Mouse (Mus musculus): ENCODE results near the gene Fstl4. TPM values are rescaled to one million over a fixed set of nuclear protein-coding genes. Genes with fewer than 3 reads are reported as not detected.

Gene Fstl4
- polyA plus RNA-seq, 1 experiment from 2014 or later = not detected

DNA sequence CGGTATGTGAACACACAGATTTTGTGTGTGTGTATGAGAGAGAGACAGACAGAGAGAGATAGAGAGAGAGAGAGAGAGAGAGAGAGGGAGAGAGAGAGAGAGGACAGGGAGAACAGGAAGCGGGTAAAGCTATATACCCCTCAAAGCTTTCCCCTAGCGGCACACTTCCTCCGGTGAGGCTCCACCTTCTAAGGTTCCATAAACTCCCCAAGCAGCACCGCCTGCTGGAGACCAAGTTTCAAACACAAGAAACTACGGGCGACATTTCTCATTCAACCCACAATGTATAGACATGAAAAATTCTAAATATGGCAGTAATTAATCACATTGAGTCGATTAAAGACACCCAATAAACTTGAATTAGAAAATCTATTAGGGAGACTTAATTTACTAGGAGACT lies 32.5 kb upstream of the Fstl4 start:
- Histone ChIP-seq H3K36me3 (replicated peaks; ENCODE audit: insufficient read depth, low read length) (no peaks in the 10 kb centered on the region), H3K9me3 (ENCODE audit: low read length) (no peaks in the 10 kb centered on the region), H3K9ac (replicated peaks) (no peak overlapping the region), H3K27me3 (ENCODE audit: insufficient read depth, low read length) (no peaks in the 10 kb centered on the region), H3K27ac (ENCODE audit: low read depth) (no peak overlapping the region), H3K4me1 (ENCODE audit: insufficient read depth) (no peaks in the 10 kb centered on the region), H3K4me2 (ENCODE audit: low read depth, low read length) (no peak overlapping the region), H3K4me3 (ENCODE audit: low read depth, low read length) (no peak overlapping the region)
- DNase-seq (no peak), ATAC-seq (no peak)
- TF ChIP-seq CTCF (IDR thresholded peaks at IDR 0.05; ENCODE audit: low read depth) = no peak
- no peak for TF ChIP-seq EP300 (IDR thresholded peaks at IDR 0.05; ENCODE audit: low read depth)
- 38% methylated on average over 8 of the region's 8 CpGs for WGBS (ENCODE audit: insufficient replicate concordance)

DNA sequence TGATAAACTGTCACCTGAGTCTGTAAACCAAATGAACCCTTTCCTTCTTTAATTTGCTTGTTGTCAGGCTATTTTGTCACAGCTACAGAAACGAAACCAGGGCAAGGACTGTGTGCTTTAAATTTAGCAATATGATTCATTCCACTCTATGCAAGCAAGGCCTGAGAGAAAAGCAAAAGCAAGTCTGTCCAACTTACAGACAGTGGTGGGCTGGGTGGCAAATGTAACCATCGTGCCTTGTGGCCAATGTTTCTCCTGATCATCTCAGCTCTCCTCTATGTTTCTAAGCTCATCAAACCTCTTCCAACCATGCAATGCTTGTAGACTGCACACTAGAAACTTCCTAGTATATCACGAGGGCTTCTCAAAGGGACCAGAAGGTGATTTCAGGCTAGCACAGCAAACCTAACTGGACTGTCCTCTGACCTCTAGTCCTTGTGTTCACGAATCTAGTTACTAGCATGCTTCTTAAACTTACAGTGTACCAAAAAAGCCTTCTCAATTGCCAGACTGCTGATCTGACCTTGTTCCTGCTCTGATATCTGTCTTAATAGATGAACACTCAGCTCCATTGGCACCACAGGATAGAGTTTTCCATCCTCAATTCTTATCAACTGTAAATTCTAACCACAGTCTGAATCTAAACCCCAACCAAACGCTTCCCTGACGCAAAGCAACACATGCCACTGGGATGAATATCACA lies 29.8 kb upstream of the Fstl4 start:
- no peak for ATAC-seq
- Histone ChIP-seq H3K27me3 (ENCODE audit: insufficient read depth, low read length) (no peaks in the 10 kb centered on the region), H3K4me1 (ENCODE audit: insufficient read depth) (no peaks in the 10 kb centered on the region), H3K9me3 (ENCODE audit: low read length) (no peaks in the 10 kb centered on the region), H3K4me3 (ENCODE audit: low read depth, low read length) (no peak overlapping the region), H3K4me2 (ENCODE audit: low read depth, low read length) (no peak overlapping the region), H3K36me3 (replicated peaks; ENCODE audit: insufficient read depth, low read length) (no peaks in the 10 kb centered on the region), H3K9ac (replicated peaks) (no peak overlapping the region), H3K27ac (ENCODE audit: low read depth) (no peak overlapping the region)
- TF ChIP-seq EP300 (IDR thresholded peaks at IDR 0.05; ENCODE audit: low read depth) (no peak), CTCF (IDR thresholded peaks at IDR 0.05; ENCODE audit: low read depth) (no peak)
- WGBS (ENCODE audit: insufficient replicate concordance) = 66% methylated on average over 6 of the region's 6 CpGs
- DNase-seq = no peak

DNA sequence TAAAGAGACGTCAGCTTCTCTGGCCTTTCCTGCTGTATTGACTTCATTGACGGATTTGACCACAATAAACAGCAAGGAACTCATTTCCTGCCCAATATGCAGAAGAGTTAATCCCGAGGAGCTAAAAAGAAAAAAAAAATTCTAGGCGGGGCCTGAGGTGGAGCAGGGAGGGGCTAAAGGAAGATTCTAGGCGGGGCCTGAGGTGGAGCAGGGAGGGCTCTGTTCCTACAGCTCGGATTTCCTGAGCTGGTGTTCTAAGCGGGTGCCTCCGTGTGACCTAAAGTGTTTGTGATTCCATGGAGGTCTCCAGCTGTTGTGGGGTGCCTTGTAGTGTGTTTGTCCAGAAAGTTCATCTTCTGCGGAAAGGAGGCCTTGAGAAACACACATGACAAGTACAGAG lies 25.2 kb upstream of the Fstl4 start:
- Histone ChIP-seq H3K27ac (ENCODE audit: low read depth) (no peak overlapping the region), H3K4me3 (ENCODE audit: low read depth, low read length) (no peak overlapping the region), H3K27me3 (ENCODE audit: insufficient read depth, low read length) (no peaks in the 10 kb centered on the region), H3K9ac (replicated peaks) (no peak overlapping the region), H3K4me1 (ENCODE audit: insufficient read depth) (no peaks in the 10 kb centered on the region), H3K4me2 (ENCODE audit: low read depth, low read length) (no peak overlapping the region), H3K36me3 (replicated peaks; ENCODE audit: insufficient read depth, low read length) (no peaks in the 10 kb centered on the region), H3K9me3 (ENCODE audit: low read length) (no peaks in the 10 kb centered on the region)
- TF ChIP-seq EP300 (IDR thresholded peaks at IDR 0.05; ENCODE audit: low read depth) = no peak
- no peak for TF ChIP-seq CTCF (IDR thresholded peaks at IDR 0.05; ENCODE audit: low read depth)
- no peak for ATAC-seq
- no peak for DNase-seq
- 30% methylated on average over 9 of the region's 9 CpGs for WGBS (ENCODE audit: insufficient replicate concordance)

DNA sequence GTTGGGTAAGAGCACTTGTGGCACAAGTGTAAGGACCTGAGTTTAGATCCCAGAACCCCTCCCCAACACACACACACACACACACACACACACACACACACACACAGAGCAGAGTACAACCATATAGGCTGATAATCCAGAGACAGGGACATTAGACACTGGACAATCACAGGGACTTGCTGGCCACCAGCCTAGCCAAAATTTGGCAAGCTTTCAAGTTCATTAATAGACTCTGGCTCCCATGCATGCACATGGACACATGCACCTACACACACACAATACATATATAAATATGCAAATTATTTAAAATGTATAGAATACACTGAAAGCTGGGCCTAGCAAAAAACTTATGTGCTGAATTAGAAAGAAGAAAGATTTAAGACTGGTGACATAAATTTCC lies 24.0 kb upstream of the Fstl4 start:
- no peak overlapping the region for H3K4me2 ChIP-seq (ENCODE audit: low read depth, low read length)
- DNase-seq (no peak), ATAC-seq (no peak)
- H3K36me3 ChIP-seq (replicated peaks; ENCODE audit: insufficient read depth, low read length) = no peaks in the 10 kb centered on the region
- no peaks in the 10 kb centered on the region for H3K27me3 ChIP-seq (ENCODE audit: insufficient read depth, low read length)
- no peak overlapping the region for H3K9ac ChIP-seq (replicated peaks)
- no peaks in the 10 kb centered on the region for H3K9me3 ChIP-seq (ENCODE audit: low read length)
- TF ChIP-seq EP300 (IDR thresholded peaks at IDR 0.05; ENCODE audit: low read depth) = no peak
- no peak for TF ChIP-seq CTCF (IDR thresholded peaks at IDR 0.05; ENCODE audit: low read depth)
- H3K4me3 ChIP-seq (ENCODE audit: low read depth, low read length) = no peak overlapping the region
- no peak overlapping the region for H3K27ac ChIP-seq (ENCODE audit: low read depth)
- no peaks in the 10 kb centered on the region for H3K4me1 ChIP-seq (ENCODE audit: insufficient read depth)

DNA sequence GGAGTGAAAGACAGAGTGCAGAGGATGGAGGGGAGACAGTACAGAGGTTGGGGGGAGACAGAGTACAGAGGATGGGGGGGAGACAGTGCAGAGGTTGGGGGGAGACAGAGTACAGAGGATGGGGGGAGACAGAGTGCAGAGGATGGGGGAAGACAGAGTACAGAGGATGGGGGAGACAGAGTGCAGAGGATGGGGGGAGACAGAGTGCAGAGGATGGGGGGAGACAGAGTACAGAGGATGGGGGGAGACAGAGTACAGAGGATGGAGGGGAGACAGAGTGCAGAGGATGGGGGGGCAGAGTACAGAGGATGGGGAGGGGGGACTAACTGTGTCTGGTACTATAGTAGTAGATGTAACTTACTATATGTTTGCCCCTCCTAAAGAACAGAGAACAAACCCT lies 20.5 kb upstream of the Fstl4 start:
- no peak for DNase-seq
- no peak for TF ChIP-seq EP300 (IDR thresholded peaks at IDR 0.05; ENCODE audit: low read depth)
- no peak for TF ChIP-seq CTCF (IDR thresholded peaks at IDR 0.05; ENCODE audit: low read depth)
- Histone ChIP-seq H3K36me3 (replicated peaks; ENCODE audit: insufficient read depth, low read length) (no peaks in the 10 kb centered on the region), H3K4me1 (ENCODE audit: insufficient read depth) (no peaks in the 10 kb centered on the region), H3K9me3 (ENCODE audit: low read length) (no peaks in the 10 kb centered on the region), H3K9ac (replicated peaks) (no peak overlapping the region), H3K27ac (ENCODE audit: low read depth) (no peak overlapping the region), H3K4me3 (ENCODE audit: low read depth, low read length) (no peak overlapping the region), H3K27me3 (ENCODE audit: insufficient read depth, low read length) (peaks cover 3% of the 10 kb centered on the region; the same call in 1 of the 2 replicates), H3K4me2 (ENCODE audit: low read depth, low read length) (no peak overlapping the region)
- ATAC-seq = no peak

DNA sequence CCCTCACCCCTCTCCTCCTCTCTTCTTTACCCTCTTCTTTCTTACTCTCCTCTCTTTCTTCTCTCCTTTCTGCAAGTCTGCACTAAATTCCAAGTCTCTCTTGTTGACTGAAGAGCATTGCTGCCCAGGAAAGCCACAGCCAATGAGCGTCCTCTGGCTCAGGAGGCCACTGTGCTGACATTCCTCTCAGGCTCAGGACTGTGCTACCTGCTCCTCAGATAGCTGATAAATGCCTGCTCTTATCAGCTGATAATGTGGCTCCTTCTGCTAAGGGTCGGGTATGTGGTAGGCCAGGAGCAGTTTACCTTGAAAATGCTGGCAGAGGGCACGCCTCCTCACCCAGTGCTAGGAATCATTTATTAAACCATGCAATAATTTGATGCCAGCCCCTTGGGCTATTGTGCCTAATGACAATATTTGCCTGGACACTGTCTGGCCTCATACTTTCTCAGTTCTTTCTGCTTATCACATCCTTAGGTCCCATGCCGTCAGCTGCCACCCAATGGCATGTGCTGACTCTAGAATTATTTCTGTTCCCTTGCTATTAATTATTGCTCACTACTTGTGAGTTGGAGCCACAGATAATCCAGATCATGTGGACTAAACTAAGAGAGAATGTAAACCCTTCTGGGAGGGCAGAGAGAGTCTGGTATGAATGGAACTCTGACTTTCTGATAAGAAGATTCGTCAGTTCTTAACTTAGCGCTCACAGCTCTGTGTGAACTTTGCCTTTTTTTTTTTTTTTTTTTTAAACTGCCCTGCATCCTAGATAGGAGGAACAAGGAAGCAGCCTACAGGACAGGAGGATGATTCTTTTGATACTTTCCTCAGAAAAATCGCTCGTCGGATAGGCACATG lies 19.6 kb upstream of the Fstl4 start:
- 48% methylated on average over 9 of the region's 9 CpGs for WGBS (ENCODE audit: insufficient replicate concordance)
- H3K4me3 ChIP-seq (ENCODE audit: low read depth, low read length) = no peak overlapping the region
- H3K4me1 ChIP-seq (ENCODE audit: insufficient read depth) = no peaks in the 10 kb centered on the region
- peaks cover 3% of the 10 kb centered on the region; the same call in 1 of the 2 replicates for H3K27me3 ChIP-seq (ENCODE audit: insufficient read depth, low read length)
- H3K4me2 ChIP-seq (ENCODE audit: low read depth, low read length) = no peak overlapping the region
- no peak for TF ChIP-seq CTCF (IDR thresholded peaks at IDR 0.05; ENCODE audit: low read depth)
- TF ChIP-seq EP300 (IDR thresholded peaks at IDR 0.05; ENCODE audit: low read depth) = no peak
- no peaks in the 10 kb centered on the region for H3K36me3 ChIP-seq (replicated peaks; ENCODE audit: insufficient read depth, low read length)
- no peak overlapping the region for H3K9ac ChIP-seq (replicated peaks)
- no peak for DNase-seq
- no peak overlapping the region for H3K27ac ChIP-seq (ENCODE audit: low read depth)
- no peak for ATAC-seq
- no peaks in the 10 kb centered on the region for H3K9me3 ChIP-seq (ENCODE audit: low read length)

Data from liver, postnatal 0 days (tissue).